Mouse (Mus musculus) heart, embryonic 12.5 days (tissue): ENCODE data around the gene Bcat2. TPM values are rescaled to one million over a fixed set of nuclear protein-coding genes. Genes with fewer than 3 reads are reported as not detected.
A peak's percentile ranks its signal among the peaks of the same experiment; 100 is the strongest.

ENCODE experiments used
- ATAC-seq: fragments of 200-750 bp; cut with Nextera tagmentation; 2 replicates; pipeline ENCODE4 v1.8.0; 2017; ENCODE audit warnings: moderate TSS enrichment, moderate library complexity; ENCODE audit not compliant: insufficient number of reproducible peaks, low FRiP score
- H3K27ac ChIP-seq: fragments of 300-500 bp; sonication (generic); 2 replicates; pipeline ENCODE4 v1.5.1; 2016; ENCODE audit warnings: mild to moderate bottlenecking, moderate library complexity; ENCODE audit not compliant: poor library complexity, severe bottlenecking
- H3K27me3 ChIP-seq: fragments of 300-500 bp; sonication (generic); replicated peaks from 2 replicates; pipeline ENCODE4 v1.6.1; 2016; ENCODE audit warnings: mild to moderate bottlenecking, moderate library complexity
- H3K36me3 ChIP-seq: fragments of 300-500 bp; sonication (generic); 2 replicates; pipeline ENCODE4 v1.6.1; 2016; ENCODE audit warnings: mild to moderate bottlenecking, moderate library complexity
- H3K4me1 ChIP-seq: fragments of 300-500 bp; sonication (generic); replicated peaks from 2 replicates; pipeline ENCODE4 v1.6.1; 2016; ENCODE audit warnings: mild to moderate bottlenecking
- H3K4me2 ChIP-seq: fragments of 300-500 bp; sonication (generic); 2 replicates; pipeline ENCODE4 v1.6.1; 2016; ENCODE audit warnings: mild to moderate bottlenecking, moderate library complexity
- H3K4me3 ChIP-seq: fragments of 300-500 bp; sonication (generic); 2 replicates; pipeline ENCODE4 v1.5.1; 2016; ENCODE audit warnings: mild to moderate bottlenecking
- H3K9ac ChIP-seq: fragments of 300-500 bp; sonication (generic); 2 replicates; pipeline ENCODE4 v1.6.1; 2016; ENCODE audit warnings: mild to moderate bottlenecking, moderate library complexity
- H3K9me3 ChIP-seq: fragments of 300-500 bp; sonication (generic); replicated peaks from 2 replicates; pipeline ENCODE4 v1.6.1; 2016; ENCODE audit warnings: mild to moderate bottlenecking, moderate library complexity
- WGBS: fragments of 180-500 bp; shearing (Covaris S2); methylation state at CpG from one replicate; pipeline ENCODE4 v1.1.7; 2016; 5-methylcytosine and 5-hydroxymethylcytosine counted together
- polyA plus RNA-seq: library from polyadenylated mRNA; unstranded; fragments of >200 nt; fragmentation: Nextera tagmentation; extraction: Ambion mirVana; gene quantifications from 2 replicates; pipeline ENCODE4 v1.2.1, GENCODE M21; 2016

The Bcat2 gene
- polyA plus RNA-seq, 1 experiment from 2014 or later = 64.7 TPM

DNA sequence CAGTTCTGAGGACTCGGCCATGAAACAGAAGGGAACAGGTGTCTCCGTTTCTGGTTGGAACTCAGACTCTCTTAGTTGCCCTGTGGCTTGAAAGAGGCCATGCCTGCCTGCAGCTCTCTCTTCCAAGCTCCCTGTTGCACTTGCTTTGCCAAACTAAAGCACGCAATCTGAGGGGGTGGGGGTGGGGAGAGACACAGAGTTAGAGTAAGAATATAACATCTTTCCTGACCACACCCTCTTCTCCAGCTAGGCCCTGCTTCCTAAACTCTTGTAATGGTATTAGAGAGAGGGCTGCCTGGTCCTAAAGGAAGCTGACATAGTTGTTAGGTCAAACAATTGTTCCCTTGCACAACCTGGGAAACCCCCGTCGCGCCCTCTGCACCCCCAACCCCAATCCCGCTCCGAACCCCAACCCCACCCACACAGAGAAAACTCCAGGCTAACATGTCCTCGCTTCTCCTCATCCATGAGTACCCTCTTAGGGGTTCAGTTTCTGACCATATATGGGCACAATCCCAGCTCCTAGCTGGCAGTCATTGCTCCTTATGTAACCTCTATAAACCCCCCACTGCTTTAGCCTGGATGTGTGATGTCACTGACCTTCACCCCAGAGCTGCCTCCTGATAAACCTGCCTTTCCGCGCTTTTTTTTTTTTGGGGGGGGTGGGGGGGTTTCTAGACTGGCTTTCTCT, 19.0 kb upstream of the Bcat2 start:
- 0 out of 2 replicates have a peak, but pooled peaks cover 13% of the 10 kb centered on the region for H3K4me1 ChIP-seq
- H3K4me3 ChIP-seq = no peak overlapping the region
- H3K27me3 ChIP-seq = 0 out of 2 replicates have a peak, but pooled peaks cover 3% of the 10 kb centered on the region
- H3K27ac ChIP-seq = no peak overlapping the region
- H3K9me3 ChIP-seq = no peaks in the 10 kb centered on the region
- no peak overlapping the region for H3K4me2 ChIP-seq
- no peak for ATAC-seq
- no peaks in the 10 kb centered on the region for H3K36me3 ChIP-seq
- H3K9ac ChIP-seq = no peak overlapping the region
- 72% methylated on average over 11 of the region's 11 CpGs for WGBS

DNA sequence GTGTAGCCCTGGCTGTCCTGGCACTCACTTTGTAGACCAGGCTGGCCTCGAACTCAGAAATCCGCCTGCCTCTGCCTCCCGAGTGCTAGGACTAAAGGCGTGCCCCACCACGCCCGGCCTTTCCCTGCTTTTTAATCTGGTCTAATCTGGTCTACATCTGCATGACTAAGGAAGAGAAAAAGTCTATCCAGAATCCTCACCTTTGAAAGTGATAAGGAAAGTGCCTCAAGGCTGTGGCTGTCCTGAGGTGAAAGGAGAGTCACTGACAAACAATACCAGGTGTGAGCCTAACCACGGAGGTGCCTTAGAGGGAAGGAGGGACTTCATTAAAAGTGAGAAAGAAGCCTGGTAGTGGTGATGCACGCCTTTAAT, 18.5 kb upstream of the Bcat2 start:
- Histone ChIP-seq H3K9me3 (no peaks in the 10 kb centered on the region), H3K4me3 (no peak overlapping the region), H3K4me1 (0 out of 2 replicates have a peak, but pooled peaks cover 14% of the 10 kb centered on the region), H3K9ac (no peak overlapping the region), H3K27me3 (0 out of 2 replicates have a peak, but pooled peaks cover 3% of the 10 kb centered on the region), H3K4me2 (no peak overlapping the region), H3K36me3 (no peaks in the 10 kb centered on the region), H3K27ac (no peak overlapping the region)
- no peak for ATAC-seq
- WGBS = 73% methylated on average over 8 of the region's 8 CpGs

DNA sequence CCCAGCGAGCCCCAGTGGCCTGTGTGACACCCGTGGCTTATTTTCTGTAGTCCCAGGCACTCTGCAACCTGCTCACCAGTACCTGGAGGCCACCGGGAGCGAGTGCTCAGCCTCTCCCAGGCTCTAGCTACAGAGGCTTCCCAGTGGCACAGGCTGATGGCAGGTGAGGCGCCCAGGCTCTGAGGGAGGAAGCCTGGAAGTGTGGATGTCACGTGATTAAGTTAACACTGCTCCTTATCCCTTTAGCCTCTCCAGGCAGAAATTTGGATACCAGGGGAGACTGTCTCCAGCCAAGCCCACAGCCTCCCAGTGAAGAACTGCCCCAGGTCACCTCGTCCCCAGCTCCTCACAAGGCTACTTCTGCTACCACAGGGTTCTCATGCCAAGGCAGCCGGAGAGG, 16.4 kb upstream of the Bcat2 start:
- 0 out of 2 replicates have a peak, but pooled peaks cover 3% of the 10 kb centered on the region for H3K27me3 ChIP-seq
- ATAC-seq = no peak; the same call in 1 of the 2 replicates
- H3K4me1 ChIP-seq = 0 out of 2 replicates have a peak, but pooled peaks cover 14% of the 10 kb centered on the region
- no peak overlapping the region for H3K4me3 ChIP-seq
- H3K27ac ChIP-seq = no peak overlapping the region
- H3K4me2 ChIP-seq = no peak overlapping the region
- H3K36me3 ChIP-seq = no peaks in the 10 kb centered on the region
- WGBS = 50% methylated on average over 8 of the region's 8 CpGs
- H3K9ac ChIP-seq = no peak overlapping the region
- H3K9me3 ChIP-seq = no peaks in the 10 kb centered on the region

DNA sequence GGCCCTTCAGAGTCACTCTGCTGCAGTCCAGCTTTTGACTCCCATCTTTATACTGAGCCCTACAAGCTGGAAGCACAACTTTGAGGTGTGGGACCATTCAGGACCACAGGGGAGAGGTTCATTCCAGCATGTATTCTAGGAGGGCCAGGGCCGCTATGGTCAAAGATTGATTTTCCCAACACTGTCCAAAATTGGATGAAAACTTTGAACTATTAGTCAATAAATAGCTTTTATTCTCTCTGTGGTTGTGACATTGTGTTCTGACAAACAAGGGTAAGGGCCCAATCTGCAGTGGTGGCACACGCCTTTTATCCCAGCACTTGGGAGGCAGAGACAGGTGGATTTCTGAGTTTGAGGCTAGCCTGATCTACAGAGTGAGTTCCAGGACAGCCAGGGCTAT, 16.0 kb upstream of the Bcat2 start:
- H3K36me3 ChIP-seq = no peaks in the 10 kb centered on the region
- H3K9me3 ChIP-seq = no peaks in the 10 kb centered on the region
- WGBS = 86% methylated on average over 2 of the region's 2 CpGs

DNA sequence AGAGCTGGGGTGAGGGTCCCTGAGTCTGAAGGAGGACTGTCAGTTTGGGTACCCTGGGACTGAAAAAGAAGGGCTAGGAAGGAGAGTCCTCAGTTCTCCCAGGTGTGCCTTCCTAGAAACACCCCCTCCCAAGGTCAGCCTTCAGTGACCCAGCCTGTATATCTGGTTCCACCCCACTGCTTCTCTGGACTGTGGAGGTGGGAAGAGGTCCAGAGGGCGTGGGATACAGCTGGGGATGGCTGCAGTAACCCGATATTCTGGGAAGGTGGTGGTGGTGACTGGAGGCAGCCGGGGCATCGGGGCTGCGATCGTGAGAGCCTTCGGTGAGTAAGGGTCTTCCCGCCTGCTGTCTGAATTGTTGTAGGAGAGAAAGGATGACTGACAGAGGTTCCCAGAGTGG, 15.2 kb upstream of the Bcat2 start, which contains the start of gene Hsd17b14:
Gene Hsd17b14, plus strand, starts transcription at position 150 of the 400 bp plus-strand sequence.
- Histone ChIP-seq H3K9ac (0 out of 2 replicates have a peak within 1 kb of the TSS, but pooled peaks have one; percentile 32), H3K4me1 (peaks cover 14% of the 10 kb centered on the region; the same call in 1 of the 2 replicates), H3K27me3 (0 out of 2 replicates have a peak, but pooled peaks cover 3% of the 10 kb centered on the region), H3K9me3 (no peaks in the 10 kb centered on the region), H3K36me3 (no peaks in the 10 kb centered on the region), H3K27ac (no peak within 1 kb of the TSS), H3K4me3 (no peak within 1 kb of the TSS), H3K4me2 (no peak within 1 kb of the TSS)
- 45% methylated on average over 8 of the region's 8 CpGs for WGBS
- ATAC-seq = no peak

More for the DNA sequence above, 16.0 kb upstream of the Bcat2 start:
- Histone ChIP-seq H3K9ac (no peak overlapping the region), H3K27me3 (0 out of 2 replicates have a peak, but pooled peaks cover 3% of the 10 kb centered on the region), H3K4me2 (no peak overlapping the region), H3K27ac (no peak overlapping the region), H3K4me3 (no peak overlapping the region), H3K4me1 (peaks cover 14% of the 10 kb centered on the region; the same call in 1 of the 2 replicates)
- ATAC-seq = no peak

DNA sequence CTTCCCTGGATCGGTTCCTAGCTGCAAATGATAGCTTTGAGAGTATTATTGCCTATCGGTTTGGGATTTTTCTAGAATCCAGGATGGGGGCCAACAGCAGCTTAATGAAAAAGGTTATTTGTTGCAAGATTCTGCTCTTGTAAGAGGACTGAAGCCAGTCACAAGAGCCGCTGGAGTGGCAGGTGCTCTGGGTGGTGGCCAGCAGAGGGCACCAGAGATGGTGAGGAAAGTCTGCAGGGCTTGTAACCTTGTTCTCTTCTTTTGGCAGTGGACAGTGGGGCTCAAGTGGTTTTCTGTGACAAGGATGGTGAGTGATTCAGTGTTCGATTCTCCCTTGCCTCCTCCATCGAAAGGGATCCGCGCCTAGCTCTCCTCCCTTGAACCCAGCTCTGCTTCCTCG, 14.2 kb upstream of the Bcat2 start:
- H3K4me2 ChIP-seq = no peak overlapping the region
- H3K27ac ChIP-seq = no peak overlapping the region
- H3K4me1 ChIP-seq = peaks cover 13% of the 10 kb centered on the region; the same call in 1 of the 2 replicates
- H3K9me3 ChIP-seq = no peaks in the 10 kb centered on the region
- H3K9ac ChIP-seq = no peak overlapping the region
- H3K4me3 ChIP-seq = no peak overlapping the region
- 19% methylated on average over 8 of the region's 8 CpGs for WGBS
- H3K36me3 ChIP-seq = no peaks in the 10 kb centered on the region
- no peak for ATAC-seq
- 0 out of 2 replicates have a peak, but pooled peaks cover 3% of the 10 kb centered on the region for H3K27me3 ChIP-seq

DNA sequence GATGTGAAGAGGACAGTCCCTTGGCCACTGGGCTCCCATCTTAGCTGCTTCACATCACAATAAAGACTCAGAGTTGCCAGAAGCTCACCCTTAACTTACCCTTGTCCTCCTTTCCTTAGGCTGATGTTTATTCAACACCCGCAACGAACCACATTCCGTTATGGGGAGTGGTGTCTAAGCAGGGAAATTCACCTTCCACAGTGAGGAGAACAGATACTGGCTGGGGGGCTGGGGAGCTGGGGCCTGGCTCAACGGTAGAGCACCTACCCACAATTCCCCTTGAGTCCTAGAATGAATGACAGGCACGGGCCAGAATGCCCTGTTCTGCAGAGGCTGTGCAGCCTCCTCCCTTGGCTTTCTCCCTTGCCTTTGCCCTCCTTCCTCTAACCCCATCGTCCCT, 11.0 kb upstream of the Bcat2 start:
- no peaks in the 10 kb centered on the region for H3K36me3 ChIP-seq
- ATAC-seq = no peak
- no peak overlapping the region for H3K4me2 ChIP-seq
- H3K27ac ChIP-seq = no peak overlapping the region
- H3K4me3 ChIP-seq = no peak overlapping the region
- H3K9ac ChIP-seq = peak overlapping the region; percentile 43; the same call in 1 of the 2 replicates
- 0 out of 2 replicates have a peak, but pooled peaks cover 3% of the 10 kb centered on the region for H3K27me3 ChIP-seq
- WGBS = 43% methylated on average over 5 of the region's 6 CpGs
- H3K4me1 ChIP-seq = peaks cover 12% of the 10 kb centered on the region
- H3K9me3 ChIP-seq = no peaks in the 10 kb centered on the region

DNA sequence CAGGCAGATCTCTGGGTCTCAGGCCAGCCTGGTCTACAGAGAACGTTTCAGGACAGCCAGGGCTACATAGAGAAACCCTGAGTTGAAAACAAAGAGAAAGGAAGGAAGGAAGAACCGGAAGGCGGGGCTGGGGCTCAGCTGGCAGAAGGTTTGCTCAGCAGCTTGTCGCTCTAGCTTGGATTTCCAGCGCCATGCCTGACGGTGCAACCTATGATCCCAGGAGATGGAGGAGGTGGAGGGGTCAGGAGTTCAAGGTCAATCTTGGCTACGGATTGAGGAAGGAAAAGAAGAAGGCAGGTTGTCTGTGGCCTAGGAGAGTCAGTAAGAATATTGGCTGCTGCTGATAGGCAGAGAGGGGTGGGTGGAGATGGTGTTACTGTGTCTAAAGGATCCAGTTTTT, 9.7 kb upstream of the Bcat2 start:
- Histone ChIP-seq H3K4me2 (no peak overlapping the region), H3K9ac (no peak overlapping the region), H3K4me1 (peaks cover 12% of the 10 kb centered on the region), H3K27me3 (no peaks in the 10 kb centered on the region), H3K36me3 (no peaks in the 10 kb centered on the region), H3K4me3 (no peak overlapping the region), H3K9me3 (no peaks in the 10 kb centered on the region), H3K27ac (no peak overlapping the region)
- WGBS = 73% methylated on average over 7 of the region's 7 CpGs
- no peak for ATAC-seq

DNA sequence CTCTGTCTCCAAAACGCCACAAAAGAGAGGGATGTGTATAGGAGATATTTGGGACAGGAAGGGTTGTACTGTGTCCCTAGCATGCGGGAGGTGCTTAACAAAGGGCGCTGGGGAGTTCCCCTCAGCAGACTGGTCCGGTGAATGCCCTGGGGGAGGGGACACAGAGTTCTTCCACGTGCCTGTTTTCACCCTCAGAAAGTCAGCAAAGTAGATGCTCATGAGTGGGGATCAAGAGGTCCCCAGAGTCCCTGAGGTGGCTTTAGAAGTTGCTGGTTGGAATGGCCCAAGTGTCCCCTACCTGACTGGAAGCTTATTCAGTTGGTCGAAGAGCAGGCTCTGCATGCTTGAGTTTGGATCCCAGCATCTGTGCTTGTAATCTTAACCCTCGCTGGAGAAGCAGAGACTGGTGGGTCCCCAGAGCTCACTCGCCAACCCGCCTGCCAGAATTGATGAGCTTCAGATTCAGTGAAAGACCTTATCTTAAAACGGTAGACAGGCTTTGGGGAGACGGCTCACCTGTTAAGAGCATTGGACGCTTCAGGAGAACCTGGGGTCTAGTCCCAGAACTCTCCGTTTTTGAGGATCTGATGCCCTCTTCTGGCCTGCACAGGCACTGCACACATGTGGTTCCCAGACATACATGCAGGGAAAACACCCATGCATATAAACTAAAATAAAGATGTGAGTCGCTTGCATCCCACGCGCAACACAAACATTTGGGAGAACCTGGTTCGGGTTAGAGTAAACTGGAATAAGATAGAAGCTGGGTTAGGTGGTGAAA, 8.9 kb upstream of the Bcat2 start:
- Histone ChIP-seq H3K27ac (no peak overlapping the region), H3K36me3 (no peaks in the 10 kb centered on the region), H3K4me3 (no peak overlapping the region), H3K27me3 (no peaks in the 10 kb centered on the region), H3K9me3 (no peaks in the 10 kb centered on the region), H3K4me2 (peak overlapping the region; percentile 43), H3K4me1 (peaks cover 10% of the 10 kb centered on the region), H3K9ac (no peak overlapping the region)
- whole genome bisulfite sequencing = 23% methylated on average over 17 of the region's 17 CpGs
- ATAC-seq = no peak

DNA sequence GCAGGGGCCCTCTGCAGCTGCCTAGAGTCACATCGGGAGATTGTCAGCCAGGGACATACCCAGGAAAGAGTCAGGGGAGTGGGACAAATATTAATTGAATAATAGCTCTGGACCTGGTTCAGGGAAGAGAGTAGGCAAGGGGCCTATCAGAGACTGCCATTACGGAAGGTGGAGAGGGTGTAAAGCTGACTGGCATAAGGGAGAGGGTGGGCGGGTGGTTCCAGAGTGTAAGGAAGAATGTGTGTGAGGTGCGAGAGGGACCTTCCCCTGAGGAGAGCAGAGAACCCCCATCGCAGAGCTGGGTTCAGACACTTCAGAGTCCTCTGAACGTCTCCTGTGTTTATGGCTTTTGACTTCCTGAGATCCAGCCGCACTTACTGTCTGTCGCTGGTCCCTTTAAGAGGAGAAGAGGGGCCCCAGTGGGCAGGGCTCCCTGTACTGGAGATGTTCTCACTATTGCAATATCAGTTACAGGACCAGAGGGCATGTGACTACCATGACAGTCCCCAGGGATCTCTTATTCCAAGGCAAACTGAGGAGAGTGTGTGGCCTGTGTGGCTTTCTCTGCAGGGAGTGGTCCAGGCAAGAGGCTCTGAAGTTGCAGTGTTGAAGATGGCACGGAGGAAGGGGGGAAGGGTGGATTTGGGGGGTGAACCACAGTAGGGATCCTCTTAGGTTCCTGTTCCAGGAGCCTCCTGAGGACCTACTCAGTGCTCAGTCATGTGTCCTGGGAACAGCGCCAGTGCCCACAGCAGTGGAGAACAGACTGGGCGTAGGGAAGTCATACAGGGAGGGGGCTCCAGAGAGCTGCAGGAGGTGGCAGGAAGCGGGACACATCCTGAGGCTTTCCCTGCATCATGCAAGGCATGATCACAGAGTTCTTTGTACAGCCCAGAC, 8.1 kb upstream of the Bcat2 start:
- WGBS = 48% methylated on average over 12 of the region's 12 CpGs
- Histone ChIP-seq H3K4me2 (peak overlapping the region; percentile 43), H3K4me3 (no peak overlapping the region), H3K4me1 (peaks cover 9% of the 10 kb centered on the region), H3K36me3 (no peaks in the 10 kb centered on the region), H3K9ac (peak overlapping the region; percentile 43; the same call in 1 of the 2 replicates), H3K9me3 (no peaks in the 10 kb centered on the region), H3K27ac (no peak overlapping the region), H3K27me3 (no peaks in the 10 kb centered on the region)
- peak; percentile 20; the same call in 1 of the 2 replicates for ATAC-seq
